Mouse (Mus musculus) MEL (cell line): Measurements from ENCODE around the gene Scimp. TPM values are rescaled to one million over a fixed set of nuclear protein-coding genes. Genes with fewer than 3 reads are reported as not detected.

Experiments
- DNase-seq: peaks from one replicate; pipeline ENCODE4 v3.0.0; 2011; ENCODE audit warnings: low read depth, low spot score
- H3K27ac ChIP-seq: 2 replicates; pipeline ENCODE4 v1.5.1; 2012; ENCODE audit warnings: low read depth, mild to moderate bottlenecking, control low read depth, low read length, moderate library complexity; ENCODE audit not compliant: control insufficient read depth
- H3K27me3 ChIP-seq, 2 experiments: fragments of 150-350 bp in 1 of 2; sonication (generic) in 1 of 2; 2 replicates each; pipeline ENCODE4 v1.6.1; 2012; ENCODE audit warnings: low read length in 2 of 2, mild to moderate bottlenecking in 2 of 2, improper control_type of control experiment in 1 of 2, moderate library complexity in 1 of 2; ENCODE audit not compliant: insufficient read depth in 2 of 2, control insufficient read depth in 1 of 2
- H3K36me3 ChIP-seq, 2 experiments: 2 replicates each; pipeline ENCODE4 v1.6.1; 2012 to 2014; ENCODE audit warnings: low read length in 2 of 2, improper control_type of control experiment in 1 of 2, inconsistent platforms in 1 of 2, mild to moderate bottlenecking in 1 of 2; ENCODE audit not compliant: insufficient read depth in 2 of 2, control insufficient read depth in 1 of 2
- H3K4me1 ChIP-seq, 2 experiments: fragments of 150-350 bp in 1 of 2; sonication (generic) in 1 of 2; 2 replicates each; pipeline ENCODE4 v1.6.1; 2012; ENCODE audit warnings: low read length in 2 of 2, improper control_type of control experiment in 1 of 2, mild to moderate bottlenecking in 1 of 2; ENCODE audit not compliant: insufficient read depth in 2 of 2, control insufficient read depth in 1 of 2
- H3K4me3 ChIP-seq, 2 experiments: fragments of 150-350 bp in 1 of 2; sonication (generic) in 1 of 2; 2 replicates each; pipeline ENCODE4 v1.5.1; 2012; ENCODE audit warnings: low read depth in 2 of 2, low read length in 2 of 2, mild to moderate bottlenecking in 2 of 2, moderate library complexity in 2 of 2, control low read depth in 1 of 2, improper control_type of control experiment in 1 of 2; ENCODE audit not compliant: control insufficient read depth in 1 of 2, insufficient read depth in 1 of 2
- H3K79me2 ChIP-seq: 2 replicates; pipeline ENCODE4 v1.6.1; 2012; ENCODE audit warnings: mild to moderate bottlenecking, low read length, moderate library complexity; ENCODE audit not compliant: control insufficient read depth, poor library complexity, insufficient read depth
- H3K9ac ChIP-seq: 2 replicates; pipeline ENCODE4 v1.6.1; 2012; ENCODE audit warnings: low read depth, mild to moderate bottlenecking, control low read depth, low read length, moderate library complexity; ENCODE audit not compliant: control insufficient read depth, poor library complexity, severe bottlenecking
- H3K9me3 ChIP-seq: fragments of 150-350 bp; sonication (generic); replicated peaks from 2 replicates; pipeline ENCODE4 v1.6.1; 2012; ENCODE audit warnings: mild to moderate bottlenecking, low read length, improper control_type of control experiment, moderate library complexity; ENCODE audit not compliant: insufficient read depth
- CHD1 ChIP-seq: IDR thresholded peaks from 2 replicates; pipeline ENCODE4 v1.6.1; 2012; ENCODE audit warnings: low read depth, mild to moderate bottlenecking, inconsistent platforms, low read length, improper control_type of control experiment
- CTCF ChIP-seq, 3 experiments: IDR thresholded peaks in 2 of 3; conservative IDR thresholded peaks in 1 of 3; 2 replicates each; pipeline ENCODE4 v1.5.1; 2011 to 2012; ENCODE audit warnings: low read length in 3 of 3, low read depth in 2 of 3, mild to moderate bottlenecking in 2 of 3, improper control_type of control experiment in 1 of 3, inconsistent platforms in 1 of 3, mixed read lengths in 1 of 3, moderate library complexity in 1 of 3; ENCODE audit not compliant: control insufficient read depth in 1 of 3, insufficient read depth in 1 of 3, poor library complexity in 1 of 3, severe bottlenecking in 1 of 3
- ELF1 ChIP-seq: IDR thresholded peaks from 2 replicates; pipeline ENCODE4 v1.6.1; 2014; ENCODE audit warnings: low read depth, mild to moderate bottlenecking, inconsistent platforms, low read length, improper control_type of control experiment, moderate library complexity
- EP300 ChIP-seq, 2 experiments: IDR thresholded peaks; 2 replicates each; pipeline ENCODE4 v1.6.1; 2011; ENCODE audit warnings: improper control_type of control experiment in 2 of 2, low read length in 2 of 2, low read depth in 1 of 2, mild to moderate bottlenecking in 1 of 2
- GATA1 ChIP-seq: IDR thresholded peaks from 2 replicates; pipeline ENCODE4 v1.6.1; 2011; ENCODE audit warnings: low read depth, low read length, improper control_type of control experiment
- MYB ChIP-seq: IDR thresholded peaks from 2 replicates; pipeline ENCODE4 v1.6.1; 2011; ENCODE audit warnings: mild to moderate bottlenecking, low read depth, low read length, improper control_type of control experiment
- MYC ChIP-seq: IDR thresholded peaks from 2 replicates; pipeline ENCODE4 v1.6.1; 2011; ENCODE audit warnings: low read depth, mild to moderate bottlenecking, low read length, improper control_type of control experiment, moderate library complexity
- POLR2AphosphoS5 ChIP-seq: IDR thresholded peaks from 2 replicates; pipeline ENCODE4 v1.6.1; 2012; ENCODE audit warnings: low read depth, borderline replicate concordance, mild to moderate bottlenecking, inconsistent platforms, low read length, moderate library complexity, mixed read lengths
- TBP ChIP-seq: IDR thresholded peaks from 2 replicates; pipeline ENCODE4 v1.8.0; 2011; ENCODE audit warnings: low read depth, low read length, improper control_type of control experiment
- USF2 ChIP-seq, 2 experiments: IDR thresholded peaks; 2 replicates each; pipeline ENCODE4 v1.6.1; 2011 to 2012; ENCODE audit warnings: improper control_type of control experiment in 2 of 2, low read length in 2 of 2, borderline replicate concordance in 1 of 2, inconsistent platforms in 1 of 2, low read depth in 1 of 2, mild to moderate bottlenecking in 1 of 2; ENCODE audit not compliant: insufficient read depth in 1 of 2
- ZC3H11A ChIP-seq: IDR thresholded peaks from 2 replicates; pipeline ENCODE4 v1.6.1; 2012; ENCODE audit warnings: low read depth, mild to moderate bottlenecking, inconsistent platforms, low read length, improper control_type of control experiment
- ZMIZ1 ChIP-seq: IDR thresholded peaks from 2 replicates; pipeline ENCODE4 v1.6.1; 2012; ENCODE audit warnings: low read depth, mild to moderate bottlenecking, inconsistent platforms, low read length, improper control_type of control experiment, moderate library complexity
- polyA plus RNA-seq, 2 experiments: library from polyadenylated mRNA; stranded (reverse) in 1 of 2; unstranded in 1 of 2; fragments of >175 nt in 1 of 2; fragments of >200 nt in 1 of 2; gene quantifications; 2 replicates each; pipeline versions ENCODE4 v1.2.1 to v1.2.4; 2012; ENCODE audit warnings: low replicate concordance in 2 of 2, low read depth in 1 of 2; ENCODE audit not compliant: insufficient read length in 2 of 2, insufficient read depth in 1 of 2, missing spikeins in 1 of 2
- total RNA-seq: library from RNA; depleted of rRNA; stranded (reverse); fragments of 300-350 nt; gene quantifications from 2 replicates; pipeline ENCODE4 v1.2.3, GENCODE M21; 2012; rRNA removed

Gene Scimp
- total and polyA plus RNA-seq, 3 experiments: not detected

DNA sequence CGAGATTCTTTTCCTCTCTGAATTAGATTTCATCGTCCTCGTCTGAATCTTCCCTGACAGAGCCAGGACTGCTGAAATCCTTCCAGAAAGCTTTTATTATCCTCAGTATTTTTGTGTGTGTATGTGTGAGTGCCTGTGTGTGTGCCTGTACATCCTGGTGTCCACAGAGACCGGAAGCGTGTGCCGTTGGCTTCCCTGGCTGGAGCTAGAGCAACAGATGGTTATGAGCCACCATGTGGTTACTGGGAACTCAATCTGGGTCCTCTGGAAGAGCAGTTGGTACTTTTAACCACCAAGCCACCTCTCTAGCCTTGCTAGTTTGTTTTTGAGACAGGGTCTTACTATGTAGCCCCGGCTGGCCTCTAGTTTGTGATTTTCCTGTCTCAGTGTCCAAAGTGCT is 70.3 kb downstream of the Scimp start:
- peaks cover 0 to 5% of the 10 kb centered on the region in 2 experiments; a peak in 1 of 4 replicates for H3K4me1 ChIP-seq
- H3K9me3 ChIP-seq: no peaks in the 10 kb centered on the region
- DNase-seq: no peak
- H3K4me3 ChIP-seq: no peak overlapping the region
- no peaks in the 10 kb centered on the region for H3K36me3 ChIP-seq
- H3K27ac ChIP-seq: no peak overlapping the region
- no peak overlapping the region for H3K9ac ChIP-seq
- TF ChIP-seq CTCF (IDR thresholded peaks at IDR 0.05 in 2 of 3, conservative IDR thresholded peaks at IDR 0.05 in 1 of 3; ENCODE audit: control insufficient read depth in 1 of 3, insufficient read depth in 1 of 3, low read depth in 2 of 3, low read length in 3 of 3, poor library complexity in 1 of 3, severe bottlenecking in 1 of 3) (no peak), USF2 (IDR thresholded peaks at IDR 0.05; ENCODE audit: borderline replicate concordance in 1 of 2, insufficient read depth in 1 of 2, low read depth in 1 of 2, low read length in 2 of 2) (no peak), EP300 (IDR thresholded peaks at IDR 0.05; ENCODE audit: low read depth in 1 of 2, low read length in 2 of 2) (no peak), MYB (no peak)
- peaks cover 16 to 26% of the 10 kb centered on the region in 2 experiments for H3K27me3 ChIP-seq
- no peaks in the 10 kb centered on the region for H3K79me2 ChIP-seq

DNA sequence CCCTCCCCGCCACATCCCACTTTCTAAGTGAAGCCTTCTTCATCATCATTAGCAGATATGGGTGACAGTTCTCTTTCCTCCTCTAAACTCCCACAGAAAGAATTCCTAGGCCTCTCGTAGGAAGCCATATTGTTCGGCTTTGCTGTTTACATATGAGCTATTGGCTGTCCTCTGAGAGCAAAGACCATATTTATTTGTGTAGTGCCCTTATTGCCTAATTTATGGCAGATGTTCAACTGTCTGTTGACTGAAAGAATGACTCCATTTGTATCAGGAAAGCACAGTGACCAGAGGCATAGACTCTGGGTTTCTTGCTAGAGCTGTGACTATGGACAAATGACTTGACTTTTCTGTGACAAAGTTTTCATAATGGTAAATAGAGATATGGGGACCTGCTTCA is 70.8 kb downstream of the Scimp start:
- no peaks in the 10 kb centered on the region for H3K9me3 ChIP-seq
- peaks cover 0 to 5% of the 10 kb centered on the region in 2 experiments; a peak in 1 of 4 replicates for H3K4me1 ChIP-seq
- H3K9ac ChIP-seq: no peak overlapping the region
- H3K36me3 ChIP-seq: no peaks in the 10 kb centered on the region
- DNase-seq: no peak
- H3K27ac ChIP-seq: no peak overlapping the region
- TF ChIP-seq POLR2AphosphoS5: no peak
- TF ChIP-seq CHD1: no peak
- TF ChIP-seq TBP: no peak
- TF ChIP-seq ZC3H11A: no peak
- no peak for TF ChIP-seq MYC
- no peak for TF ChIP-seq ELF1
- TF ChIP-seq GATA1: no peak
- TF ChIP-seq ZMIZ1: no peak
- peaks cover 13 to 26% of the 10 kb centered on the region in 2 experiments for H3K27me3 ChIP-seq
- no peaks in the 10 kb centered on the region for H3K79me2 ChIP-seq
- H3K4me3 ChIP-seq: no peak overlapping the region

Other genes with a start within 250 kb of the Scimp start
- 25.0 and 33.8 TPM in 2 replicates for gene Mink1, start 249.7 kb downstream of the Scimp start, total RNA-seq
- gene Mink1, start 249.7 kb downstream of the Scimp start, polyA plus RNA-seq: 100 to 1,000 TPM in 1 of 2 experiments, 10 to 100 TPM in 1; 57.3 to 230 TPM
- gene 4930544D05Rik, start 196.7 kb downstream of the Scimp start, total RNA-seq: not detected in 2 replicates
- gene 4930544D05Rik, start 196.7 kb downstream of the Scimp start, polyA plus RNA-seq: under 1 TPM in 1 of 2 experiments, not detected in 1; 0.10 TPM
- 0.54 TPM in 1 of 2 replicates, not detected in the other for gene Chrne, start 193.4 kb downstream of the Scimp start, total RNA-seq
- under 1 TPM in 1 of 2 experiments, not detected in 1; 0.33 TPM for gene Chrne, start 193.4 kb downstream of the Scimp start, polyA plus RNA-seq
- gene Gp1ba, start 173.5 kb downstream of the Scimp start, total RNA-seq: 0.98 and 1.6 TPM in 2 replicates
- 1 to 10 TPM in 1 of 2 experiments, not detected in 1; 5.0 TPM for gene Gp1ba, start 173.5 kb downstream of the Scimp start, polyA plus RNA-seq
- gene Rnf167, start 165.4 kb downstream of the Scimp start, total RNA-seq: 30.4 and 31.4 TPM in 2 replicates
- 10 to 100 TPM in 1 of 2 experiments, not detected in 1; 44.4 TPM for gene Rnf167, start 165.4 kb downstream of the Scimp start, polyA plus RNA-seq
- 96.3 and 104 TPM in 2 replicates for gene Slc25a11, start 165.1 kb downstream of the Scimp start, total RNA-seq
- 100 to 1,000 TPM; 114 to 145 TPM for gene Slc25a11, start 165.1 kb downstream of the Scimp start, polyA plus RNA-seq
- gene Pfn1, start 157.9 kb downstream of the Scimp start, total RNA-seq: 1,332 and 1,356 TPM in 2 replicates
- 1,000 to 10,000 TPM; 2,392 to 5,980 TPM for gene Pfn1, start 157.9 kb downstream of the Scimp start, polyA plus RNA-seq
- gene Eno3, start 155.4 kb downstream of the Scimp start, total RNA-seq: 12.9 and 14.2 TPM in 2 replicates
- gene Eno3, start 155.4 kb downstream of the Scimp start, polyA plus RNA-seq: 10 to 100 TPM in 1 of 2 experiments, not detected in 1; 16.8 TPM
- gene Spag7, start 143.2 kb downstream of the Scimp start, total RNA-seq: 76.4 and 81.0 TPM in 2 replicates
- gene Spag7, start 143.2 kb downstream of the Scimp start, polyA plus RNA-seq: 10 to 100 TPM in 1 of 2 experiments, not detected in 1; 99.6 TPM
- 1.9 and 2.8 TPM in 2 replicates for gene Camta2, start 124.5 kb downstream of the Scimp start, total RNA-seq
- gene Camta2, start 124.5 kb downstream of the Scimp start, polyA plus RNA-seq: 10 to 100 TPM in 1 of 2 experiments, not detected in 1; 15.0 TPM
- 0.35 and 0.46 TPM in 2 replicates for gene Inca1, start 112.4 kb downstream of the Scimp start, total RNA-seq
- gene Inca1, start 112.4 kb downstream of the Scimp start, polyA plus RNA-seq: 1 to 10 TPM in 1 of 2 experiments, not detected in 1; 2.2 TPM
- 19.8 and 20.3 TPM in 2 replicates for gene Kif1c, start 112.0 kb downstream of the Scimp start, total RNA-seq
- gene Kif1c, start 112.0 kb downstream of the Scimp start, polyA plus RNA-seq: 10 to 100 TPM in 1 of 2 experiments, not detected in 1; 21.7 TPM
- gene Zfp3, start 48.4 kb downstream of the Scimp start, total RNA-seq: 1.5 TPM in 2 replicates
- 1 to 10 TPM in 1 of 2 experiments, not detected in 1; 1.9 TPM for gene Zfp3, start 48.4 kb downstream of the Scimp start, polyA plus RNA-seq
- 34.3 and 35.6 TPM in 2 replicates for gene Rabep1, start 32.2 kb upstream of the Scimp start, total RNA-seq
- gene Rabep1, start 32.2 kb upstream of the Scimp start, polyA plus RNA-seq: 10 to 100 TPM; 24.2 to 72.2 TPM
- 49.8 and 56.3 TPM in 2 replicates for gene Nup88, start 157.4 kb upstream of the Scimp start, total RNA-seq
- 10 to 100 TPM in 1 of 2 experiments, not detected in 1; 72.5 TPM for gene Nup88, start 157.4 kb upstream of the Scimp start, polyA plus RNA-seq
- gene Rpain, start 157.6 kb upstream of the Scimp start, total RNA-seq: 55.8 and 60.8 TPM in 2 replicates
- gene Rpain, start 157.6 kb upstream of the Scimp start, polyA plus RNA-seq: 10 to 100 TPM in 1 of 2 experiments, not detected in 1; 93.5 TPM
- gene C1qbp, start 170.4 kb upstream of the Scimp start, total RNA-seq: 164 and 188 TPM in 2 replicates
- 100 to 1,000 TPM in 1 of 2 experiments, not detected in 1; 614 TPM for gene C1qbp, start 170.4 kb upstream of the Scimp start, polyA plus RNA-seq
- gene Dhx33, start 191.9 kb upstream of the Scimp start, total RNA-seq: 40.2 and 49.8 TPM in 2 replicates
- 10 to 100 TPM in 1 of 2 experiments, not detected in 1; 42.6 TPM for gene Dhx33, start 191.9 kb upstream of the Scimp start, polyA plus RNA-seq
- gene Mis12, start 207.0 kb upstream of the Scimp start, total RNA-seq: 27.5 and 34.0 TPM in 2 replicates
- 10 to 100 TPM in 1 of 2 experiments, not detected in 1; 17.2 TPM for gene Mis12, start 207.0 kb upstream of the Scimp start, polyA plus RNA-seq
- gene Derl2, start 207.3 kb upstream of the Scimp start, total RNA-seq: 27.0 and 32.8 TPM in 2 replicates
- 10 to 100 TPM in 1 of 2 experiments, not detected in 1; 32.8 TPM for gene Derl2, start 207.3 kb upstream of the Scimp start, polyA plus RNA-seq
- 0.10 and 0.15 TPM in 2 replicates for gene 6330403K07Rik, start 220.9 kb upstream of the Scimp start, total RNA-seq
- gene 6330403K07Rik, start 220.9 kb upstream of the Scimp start, polyA plus RNA-seq: under 1 TPM in 1 of 2 experiments, not detected in 1; 0.82 TPM